11 mouse cellular contexts compared by ENCODE assay signal in genomic region chrX:154713641-154714255, GRCm38 (mm10).
DNase-seq lines count a peak whose midpoint lies in the region; ATAC-seq and TF ChIP-seq lines count a peak whose summit lies in the region.
"Had no signal": no experiment of that assay in that cellular context is flagged by ENCODE, and none has a peak within 500 bp of the region (broad histone marks: within the 10 kb centered on the region; RNA-seq: fewer than 3 reads in every experiment).

No protein-coding gene starts in this region.

- H3K27ac ChIP-seq in stomach, embryonic 14.5 days (ENCODE audit: low read length), result no peak overlapping the region
- no peak overlapping the region for H3K27ac ChIP-seq in stomach, postnatal 0 days (replicated peaks)
- no peak overlapping the region for H3K27ac ChIP-seq in limb, embryonic 10.5 days

- TF ChIP-seq CTCF in stomach, postnatal 0 days (IDR thresholded peaks at IDR 0.05; ENCODE audit: low read depth), result no peak

- H3K4me2 ChIP-seq in stomach, embryonic 14.5 days (replicated peaks; ENCODE audit: low read depth, low read length), result peak overlapping the region; percentile 27; the same call in 1 of the 2 replicates
- H3K4me2 ChIP-seq in stomach, postnatal 0 days (replicated peaks; ENCODE audit: low read depth), result no peak overlapping the region

- no peak overlapping the region for H3K4me3 ChIP-seq in stomach, embryonic 14.5 days (ENCODE audit: low read depth, low read length)
- no peak overlapping the region for H3K4me3 ChIP-seq in stomach, postnatal 0 days (ENCODE audit: low read depth, low read length)
- peak overlapping the region; percentile 21; the same call in 1 of the 2 replicates for H3K4me3 ChIP-seq in limb, embryonic 10.5 days

- TF ChIP-seq EP300 in stomach, postnatal 0 days (optimal IDR thresholded peaks at IDR 0.05), result no peak

- ATAC-seq in stomach, embryonic 14.5 days (ENCODE audit: insufficient number of reproducible peaks, insufficient read depth, low FRiP score, low read depth), result 0 out of 2 replicates have a peak, but pooled peaks have one; percentile 33
- no peak for ATAC-seq in stomach, postnatal 0 days (ENCODE audit: low FRiP score, low TSS enrichment)

- DNase-seq in cerebellum, postnatal 10 days, result peak; percentile 5 to 9
- DNase-seq in cerebellum, adult 11 months, result no peak
- DNase-seq in stomach, postnatal 0 days (ENCODE audit: low spot score), result no peak
- no peak for DNase-seq in limb, embryonic 10.5 days (ENCODE audit: low spot score)
- DNase-seq in adrenal gland, adult 18-20 months (ENCODE audit: low spot score in 2 of 2), result no peak
- no peak for DNase-seq in lung, postnatal 25 days (ENCODE audit: low spot score)
- DNase-seq in MN1 (ENCODE audit: low spot score), result no peak
- DNase-seq: adrenal gland, adult 2 months; lung, adult 2 months; thymus, adult 18-20 months had no signal

- H3K36me3 ChIP-seq in stomach, embryonic 14.5 days (ENCODE audit: control insufficient read depth, insufficient read depth, low read length), result no peaks in the 10 kb centered on the region
- H3K36me3 ChIP-seq in stomach, postnatal 0 days (ENCODE audit: control insufficient read depth, insufficient read depth, low read length), result no peaks in the 10 kb centered on the region
- no peaks in the 10 kb centered on the region for H3K36me3 ChIP-seq in limb, embryonic 10.5 days

- H3K9me3 ChIP-seq in stomach, embryonic 14.5 days (ENCODE audit: control insufficient read depth, low read depth, low read length), result no peaks in the 10 kb centered on the region
- no peaks in the 10 kb centered on the region for H3K9me3 ChIP-seq in stomach, postnatal 0 days (ENCODE audit: control insufficient read depth, low read length)
- H3K9me3 ChIP-seq in limb, embryonic 10.5 days (replicated peaks), result 0 out of 2 replicates have a peak, but pooled peaks cover 3% of the 10 kb centered on the region

- H3K27me3 ChIP-seq in stomach, embryonic 14.5 days (ENCODE audit: control insufficient read depth, insufficient read depth, low read length), result no peaks in the 10 kb centered on the region
- H3K27me3 ChIP-seq in stomach, postnatal 0 days (ENCODE audit: control insufficient read depth, insufficient read depth, low read length), result no peaks in the 10 kb centered on the region
- no peaks in the 10 kb centered on the region for H3K27me3 ChIP-seq in limb, embryonic 10.5 days (ENCODE audit: low read depth, poor library complexity, severe bottlenecking)

- no peaks in the 10 kb centered on the region for H3K4me1 ChIP-seq in stomach, embryonic 14.5 days (ENCODE audit: control insufficient read depth, insufficient read depth, low read length)
- no peaks in the 10 kb centered on the region for H3K4me1 ChIP-seq in stomach, postnatal 0 days (replicated peaks; ENCODE audit: control insufficient read depth, insufficient read depth)
- no peaks in the 10 kb centered on the region for H3K4me1 ChIP-seq in limb, embryonic 10.5 days

- 58% methylated on average over 22 of the region's 27 CpGs for WGBS in stomach, embryonic 14.5 days
- whole genome bisulfite sequencing in stomach, postnatal 0 days, result 51% methylated on average over 25 of the region's 27 CpGs
- WGBS in limb, embryonic 10.5 days, result 39% methylated on average over 23 of the region's 27 CpGs

- H3K9ac ChIP-seq in stomach, embryonic 14.5 days (replicated peaks; ENCODE audit: low read depth, low read length), result no peak overlapping the region
- H3K9ac ChIP-seq in stomach, postnatal 0 days (ENCODE audit: low read length), result no peak overlapping the region

Comparison
In these comparisons a context has a peak if more than half of its experiments do, and no peak if none do; other contexts are left out.
1. DNase-seq: peak in cerebellum, postnatal 10 days (2 of 2); none in cerebellum, adult 11 months (single experiment), stomach, postnatal 0 days (single experiment), limb, embryonic 10.5 days (single experiment), adrenal gland, adult 18-20 months (0 of 2), lung, postnatal 25 days (single experiment) and MN1 (single experiment).